Mouse (Mus musculus) adrenal gland, postnatal 4 days (tissue): ENCODE measurements at regions not wholly inside any gene's neighbourhood (a gene's known extent, or its start where the extent isn't known, plus 50 kb on each side); places are given as distances from the start of the nearest gene placed in this dataset.
"Not testable (repeated sequence)": the region's sequence is repeated elsewhere in the genome, so short reads cannot be mapped to it uniquely, and the experiment has no call there.

Experiments
- DNase-seq, 2 experiments: peaks; one replicate each; pipeline ENCODE4 v3.0.0; 2021 to 2022; ENCODE audit warnings: low spot score in 2 of 2, mixed read lengths in 2 of 2

DNA sequence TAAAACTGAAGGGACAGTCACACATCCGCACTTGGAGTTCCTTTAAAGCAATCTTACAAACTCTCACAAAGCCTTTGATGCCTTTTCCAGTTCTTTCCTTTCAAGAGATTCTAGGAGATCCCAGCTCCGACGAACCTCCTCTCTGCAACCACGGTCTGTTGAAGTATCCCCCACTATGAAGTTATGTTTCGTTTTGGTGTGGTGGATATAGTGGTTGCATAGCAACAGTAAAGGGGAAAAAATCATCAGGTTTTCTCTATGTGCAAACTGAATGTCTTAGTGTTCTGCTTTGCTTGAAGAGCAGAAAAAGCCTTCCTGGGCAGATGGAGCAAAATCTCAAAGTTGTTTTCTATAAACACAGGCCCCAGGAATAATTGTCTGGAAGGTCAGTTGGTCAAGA lies 147.4 kb upstream of the Dlgap1 start:
- no peak for DNase-seq

DNA sequence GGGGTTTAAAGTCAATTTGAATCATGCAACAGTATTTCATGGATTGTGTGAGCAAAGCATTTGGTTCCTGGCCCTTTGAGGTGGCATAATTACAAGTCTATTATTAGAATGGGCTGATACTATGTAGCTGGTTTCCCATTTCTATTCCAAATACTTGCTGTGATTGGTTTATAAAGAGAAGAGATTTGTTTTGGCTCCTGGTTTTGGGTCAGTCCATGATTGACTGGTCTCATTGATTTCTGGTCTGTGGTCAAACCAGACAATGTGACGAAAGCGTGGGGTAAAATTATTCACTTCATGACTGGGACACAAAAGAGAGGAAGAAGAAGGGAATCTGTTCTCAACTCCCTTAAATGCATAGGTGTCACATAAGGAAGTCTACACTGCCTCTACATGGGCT lies 147.0 kb upstream of the Dlgap1 start:
- no peak for DNase-seq

- no peak for DNase-seq
Measured at GRCm38 (mm10) chr17:69822921-69823320, 146.0 kb upstream of the Dlgap1 start.

DNA sequence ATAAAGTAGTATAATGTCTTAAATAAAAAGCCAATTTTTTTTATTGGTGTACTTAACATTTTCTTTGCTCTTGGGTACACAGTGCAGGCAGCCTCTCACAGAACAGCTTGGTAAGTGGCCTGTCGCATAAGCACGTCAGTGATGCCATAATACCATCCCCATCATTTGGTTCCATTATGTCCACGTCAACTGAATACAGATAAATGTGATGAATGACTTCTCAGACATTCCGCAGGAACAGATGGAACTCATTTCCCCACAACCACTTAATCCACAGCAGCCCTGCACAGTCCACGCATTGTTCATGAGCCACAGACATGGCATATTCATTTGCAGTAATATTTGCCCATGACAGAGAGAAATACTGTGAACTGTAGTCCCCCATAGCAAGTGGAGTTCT lies 127.6 kb upstream of the Dlgap1 start:
- DNase-seq = no peak

GRCm38 (mm10) chr17:69848306-69848705 lies 120.6 kb upstream of the Dlgap1 start:
- DNase-seq = no peak

DNA sequence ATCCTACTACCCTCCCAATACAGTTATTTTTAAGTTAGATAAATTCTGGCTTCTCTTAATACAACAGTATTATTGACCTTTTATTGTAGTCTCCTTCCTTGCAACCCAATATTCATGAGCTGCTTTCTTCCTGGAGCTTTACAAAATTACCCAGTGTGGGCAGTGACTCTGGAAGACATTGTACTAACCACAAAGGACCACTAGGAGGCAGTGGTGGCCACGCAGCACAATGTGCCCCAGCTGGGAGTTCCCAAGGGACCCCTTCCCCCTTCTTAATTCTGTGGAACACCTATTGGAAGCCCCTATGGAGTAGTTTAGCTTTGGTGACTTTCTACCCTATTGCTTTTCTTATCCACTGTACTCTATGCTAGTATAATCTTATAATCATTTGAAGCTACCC lies 118.8 kb upstream of the Dlgap1 start:
- DNase-seq = no peak

GRCm38 (mm10) chr17:69879958-69880357 lies 88.9 kb upstream of the Dlgap1 start:
- DNase-seq = not testable (repeated sequence)

- no peak for DNase-seq
Measured at GRCm38 (mm10) chr17:69893980-69894379, 74.9 kb upstream of the Dlgap1 start.
